Mouse (Mus musculus) urinary bladder, postnatal 36 days (tissue): ENCODE measurements around the gene Cd59a.

Source experiments
- DNase-seq, 2 experiments: peaks; one replicate each; pipeline ENCODE4 v3.0.0; 2022; ENCODE audit warnings: low spot score in 2 of 2, mixed read lengths in 1 of 2

Cd59a gene

GRCm38 (mm10) chr2:104135920-104136319 lies 40.3 kb downstream of the Cd59a start:
- no peak for DNase-seq

DNA sequence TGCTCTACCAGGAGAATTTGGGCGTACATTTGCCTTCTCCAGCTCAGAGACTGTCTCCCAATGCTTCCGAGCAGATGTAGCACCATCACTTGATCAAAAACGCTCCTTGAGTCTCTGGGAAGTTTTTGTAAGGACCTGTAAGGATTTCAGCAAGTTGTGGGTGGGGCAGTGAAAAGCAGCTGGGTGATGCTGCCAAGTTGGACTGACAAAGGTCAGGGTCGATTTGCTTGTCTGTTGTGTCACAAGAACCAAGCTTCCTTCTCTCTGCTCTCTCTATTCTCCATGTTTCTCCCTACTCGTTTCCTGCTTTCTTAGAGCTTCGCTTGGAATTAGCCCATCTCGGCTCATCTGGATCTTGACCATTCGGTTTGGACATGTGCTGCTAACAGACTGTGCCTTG lies 46.5 kb downstream of the Cd59a start:
- DNase-seq: no peak

- no peak for DNase-seq
Measured at GRCm38 (mm10) chr2:104144004-104144403, 48.4 kb downstream of the Cd59a start.

GRCm38 (mm10) chr2:104145983-104146382 lies 50.4 kb downstream of the Cd59a start:
- no peak for DNase-seq

- DNase-seq: no peak
Measured at GRCm38 (mm10) chr2:104147910-104148561, 52.4 kb downstream of the Cd59a start.

DNA sequence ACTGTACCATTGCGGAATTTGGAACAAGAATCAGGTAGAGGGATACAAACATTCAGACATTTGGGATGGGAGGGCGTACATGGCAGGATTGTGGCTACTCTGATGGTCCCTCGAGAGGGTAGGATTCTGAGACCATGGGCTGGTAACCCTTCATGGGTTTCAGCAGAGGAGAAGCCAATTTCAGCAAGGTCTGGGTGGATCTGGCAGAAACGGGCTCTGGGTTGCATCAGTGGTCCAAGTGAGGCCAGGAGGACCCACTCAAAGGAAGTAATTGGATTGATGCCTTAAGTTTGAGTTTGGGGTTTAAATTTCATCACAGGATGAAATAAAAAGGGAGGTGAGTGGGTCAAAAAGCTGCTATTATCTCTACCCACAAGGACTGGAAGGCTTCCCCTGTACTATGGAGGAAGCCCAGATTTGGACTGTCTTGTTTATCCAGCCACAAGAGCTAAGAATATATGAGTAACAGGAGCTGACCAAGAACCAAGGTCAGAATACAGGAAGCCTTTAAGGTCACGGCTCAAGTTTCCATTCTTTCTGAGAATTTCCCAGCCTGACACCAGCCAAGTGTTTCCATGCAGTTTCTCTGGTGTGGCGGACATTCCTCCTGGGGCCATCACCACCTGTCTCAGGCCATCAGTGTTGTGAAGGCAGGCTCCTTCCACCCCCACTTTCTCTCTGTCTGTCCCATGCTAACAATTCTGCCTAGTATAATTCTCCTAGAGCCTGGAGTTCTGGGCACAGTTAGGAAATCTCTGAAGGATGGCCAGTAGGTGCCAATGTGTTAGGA lies 55.2 kb downstream of the Cd59a start:
- no peak for DNase-seq

DNA sequence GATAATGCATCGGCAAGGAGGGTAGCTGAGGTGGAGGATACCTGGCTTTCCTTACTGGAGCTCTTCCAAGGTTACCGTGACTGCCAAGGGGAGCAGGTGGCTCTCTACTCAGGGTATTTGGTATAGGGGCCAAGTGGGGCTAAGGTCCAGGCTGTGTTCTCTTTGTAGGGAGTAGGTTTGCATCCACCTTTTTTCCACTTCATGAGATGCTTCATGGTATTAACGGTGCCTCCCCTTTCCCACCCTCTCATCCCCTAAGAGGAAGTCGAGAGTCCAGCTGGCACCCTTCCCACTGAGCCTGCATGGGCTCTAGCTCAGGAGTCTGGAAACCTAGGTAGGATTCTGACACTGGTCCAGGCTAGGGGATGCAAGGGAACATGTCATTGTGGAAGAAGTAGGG lies 57.7 kb downstream of the Cd59a start:
- no peak for DNase-seq

GRCm38 (mm10) chr2:104153876-104154275 lies 58.3 kb downstream of the Cd59a start:
- DNase-seq: no peak

GRCm38 (mm10) chr2:104157831-104158230 lies 62.2 kb downstream of the Cd59a start:
- no peak for DNase-seq

- DNase-seq: no peak
Measured at GRCm38 (mm10) chr2:104163418-104163817, 67.8 kb downstream of the Cd59a start.

- no peak for DNase-seq
Measured at GRCm38 (mm10) chr2:104163978-104164487, 68.4 kb downstream of the Cd59a start.
